Mouse (Mus musculus): Measurements from ENCODE around the gene Relt.

GRCm38 (mm10) chr7:100805391-100805790 is 57.9 kb downstream of the Relt start:
- TF ChIP-seq ZNF384 (IDR thresholded peaks at IDR 0.05; ENCODE audit: low read depth, low read length) (no peak), ZC3H11A (IDR thresholded peaks at IDR 0.05; ENCODE audit: borderline replicate concordance, low read depth, low read length) (no peak), CHD2 (IDR thresholded peaks at IDR 0.05; ENCODE audit: low read depth, low read length) (no peak), MAFK (IDR thresholded peaks at IDR 0.05; ENCODE audit: insufficient read depth, low read depth, low read length) (no peak), HCFC1 (IDR thresholded peaks at IDR 0.05; ENCODE audit: borderline replicate concordance, insufficient read depth, low read length) (no peak)
